Mouse (Mus musculus) lung, adult 2 months (tissue): ENCODE data around the gene Gm49354.

ENCODE experiments used
- CTCF ChIP-seq: fragments of 200-500 bp; IDR thresholded peaks from 2 replicates; pipeline ENCODE4 v1.5.1; 2011; ENCODE audit warnings: mild to moderate bottlenecking, low read length, control low read depth; ENCODE audit not compliant: insufficient read depth
- POLR2A ChIP-seq: fragments of 200-500 bp; IDR thresholded peaks from 2 replicates; pipeline ENCODE4 v1.6.1; 2011; ENCODE audit warnings: low read depth, mild to moderate bottlenecking, control low read depth, low read length, borderline replicate concordance; ENCODE audit errors: extremely low read depth

DNA sequence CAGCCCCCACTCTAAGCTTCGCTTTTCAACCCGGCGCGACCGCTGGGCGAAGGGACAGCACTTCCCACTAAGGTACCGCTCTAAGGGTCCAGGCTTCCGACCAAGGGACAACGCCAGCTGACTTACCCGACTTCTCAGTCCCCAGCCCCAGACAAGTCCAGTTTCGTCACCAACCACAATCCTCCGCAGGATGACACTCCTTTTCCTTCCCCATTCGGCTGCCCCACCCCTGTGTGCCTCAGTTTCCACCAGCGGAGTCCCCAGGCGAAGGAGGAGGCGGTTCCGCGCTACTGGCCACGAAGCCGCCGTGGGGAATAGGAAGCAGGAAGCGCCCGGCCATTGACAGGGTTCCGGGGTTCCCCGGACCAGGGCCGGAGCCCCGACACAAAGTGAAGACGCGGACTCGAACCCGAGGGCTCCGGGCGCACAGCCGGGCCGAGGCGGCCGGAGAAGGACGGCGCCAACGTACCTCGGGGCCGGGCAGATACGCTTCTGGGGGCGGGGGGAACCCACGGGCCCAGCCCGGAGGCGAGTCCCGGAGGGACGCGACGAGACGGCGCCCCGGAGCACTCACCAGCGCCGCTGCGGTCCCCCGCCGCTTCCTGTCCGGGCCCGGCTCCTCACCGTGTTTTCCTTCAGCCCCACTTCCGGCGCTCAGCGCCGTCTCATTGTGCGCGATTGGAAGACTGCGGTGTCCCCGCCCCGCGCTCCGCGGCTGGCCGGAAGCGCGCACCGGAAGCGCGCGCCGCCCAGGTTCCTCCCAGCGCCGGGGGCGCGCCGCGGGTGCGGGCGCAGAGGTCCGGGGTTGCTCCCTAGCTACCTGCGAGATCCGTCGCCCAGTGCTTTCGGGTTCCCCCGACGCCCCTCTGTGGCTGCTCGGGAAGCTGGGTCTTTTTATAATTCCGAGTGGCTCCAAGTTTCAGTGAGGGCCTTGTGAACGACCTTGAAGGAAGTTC is 40.7 kb upstream of the Gm49354 start, which contains the start of gene Tut7:
- TF ChIP-seq CTCF (no peak), POLR2A (peak; percentile 84; the same call in 1 of the 2 replicates)
